Mouse (Mus musculus): Measurements from ENCODE around the gene Rfk. TPM values are rescaled to one million over a fixed set of nuclear protein-coding genes. Genes with fewer than 3 reads are reported as not detected.

The Rfk gene
- total and polyA plus RNA-seq, 3 experiments = 14.7 to 51.8 (median 34.2) TPM

DNA sequence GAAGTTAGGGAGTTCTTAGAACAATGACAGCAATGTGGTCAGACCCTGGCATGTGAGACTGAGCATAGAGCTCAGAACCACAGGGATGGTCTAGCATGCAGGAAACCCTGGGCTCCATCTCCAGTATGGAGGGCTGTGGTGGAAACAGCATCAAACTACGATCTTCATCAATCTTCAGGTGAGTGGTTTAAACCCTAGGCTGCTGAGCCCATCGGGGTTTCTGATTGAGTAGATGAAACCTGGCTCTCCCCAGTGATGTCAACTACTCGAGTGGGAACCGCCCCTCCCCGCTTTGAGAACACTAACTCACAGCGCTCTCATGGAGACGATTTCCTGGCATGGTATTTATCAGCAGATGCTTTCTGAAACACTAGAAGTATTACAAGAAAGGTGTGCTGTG lies 13.3 kb upstream of the Rfk start:
- dilution Hi-C loops (cut with MboI; ENCODE audit: extremely low pct_ligation_motif_present, extremely low pct_unique_long_range_greater_than_20kb, low sequenced_read_pairs) = no loop called here
- Histone ChIP-seq H3K36me3 (replicated peaks in 1 of 2; ENCODE audit: control insufficient read depth in 1 of 2, insufficient read depth in 1 of 2, low read length in 1 of 2) (no peaks in the 10 kb centered on the region), H3K27ac (ENCODE audit: insufficient read depth, low read depth) (no peak overlapping the region), H3K9me3 (replicated peaks; ENCODE audit: low read length) (no peaks in the 10 kb centered on the region), H3K4me3 (replicated peaks in 1 of 3; ENCODE audit: low read depth in 2 of 3, low read length in 2 of 3, poor library complexity in 1 of 3) (no peak overlapping the region), H3K9ac (ENCODE audit: insufficient read depth, low read depth) (no peak overlapping the region), H3K4me1 (ENCODE audit: control insufficient read depth in 1 of 2, insufficient read depth in 2 of 2) (peaks cover 2 to 4% of the 10 kb centered on the region in 2 experiments; a peak in 1 of 4 replicates), H3K79me2 (replicated peaks; ENCODE audit: control insufficient read depth, extremely low read depth, insufficient read depth, poor library complexity, severe bottlenecking) (no peaks in the 10 kb centered on the region), H3K4me2 (ENCODE audit: insufficient read depth, low read depth, poor library complexity, severe bottlenecking) (peak overlapping the region; percentile 40), H3K27me3 (replicated peaks) (no peaks in the 10 kb centered on the region)
- in situ Hi-C loops (cut with MboI; ENCODE audit: low pct_ligation_motif_present, low pct_unique_long_range_greater_than_20kb, low sequenced_read_pairs) = no loop called here
- TF ChIP-seq GABPA (IDR thresholded peaks at IDR 0.05; ENCODE audit: insufficient replicate concordance, low read depth, low read length) = no peak
- TF ChIP-seq CHD2 (IDR thresholded peaks at IDR 0.05; ENCODE audit: low read length) = no peak
- TF ChIP-seq MXI1 (IDR thresholded peaks at IDR 0.05; ENCODE audit: low read depth, low read length) = no peak
- no peak for TF ChIP-seq JUND (conservative IDR thresholded peaks at IDR 0.05; ENCODE audit: low read depth, low read length)
- no peak for TF ChIP-seq ZMIZ1 (IDR thresholded peaks at IDR 0.05; ENCODE audit: low read depth, low read length)
- TF ChIP-seq MEF2A (IDR thresholded peaks at IDR 0.05; ENCODE audit: borderline replicate concordance, low read depth, low read length) = no peak
- TF ChIP-seq ZC3H11A (IDR thresholded peaks at IDR 0.05; ENCODE audit: low read depth, low read length) = no peak
- no peak for TF ChIP-seq USF2 (conservative IDR thresholded peaks at IDR 0.05; ENCODE audit: low read depth, low read length)
- TF ChIP-seq POLR2A (IDR thresholded peaks at IDR 0.05; ENCODE audit: low read depth, low read length) = no peak
- no peak for TF ChIP-seq CTCF (conservative IDR thresholded peaks at IDR 0.05 in 1 of 2, IDR thresholded peaks at IDR 0.05 in 1 of 2; ENCODE audit: low read depth in 2 of 2, low read length in 2 of 2)
- TF ChIP-seq MAZ (IDR thresholded peaks at IDR 0.05; ENCODE audit: low read depth, low read length) = no peak
- TF ChIP-seq NELFE (IDR thresholded peaks at IDR 0.05; ENCODE audit: low read depth, low read length) = no peak
- TF ChIP-seq TBP (conservative IDR thresholded peaks at IDR 0.05; ENCODE audit: low read depth, low read length) = no peak
- TF ChIP-seq RCOR1 (conservative IDR thresholded peaks at IDR 0.05; ENCODE audit: low read depth, low read length) = no peak
- no peak for TF ChIP-seq KAT2A (IDR thresholded peaks at IDR 0.05; ENCODE audit: insufficient replicate concordance, low read length)
- no peak for TF ChIP-seq PAX5 (IDR thresholded peaks at IDR 0.05; ENCODE audit: low read length)
- TF ChIP-seq MYC (IDR thresholded peaks at IDR 0.05; ENCODE audit: low read depth, low read length) = no peak
- TF ChIP-seq MAX (IDR thresholded peaks at IDR 0.05; ENCODE audit: low read length) = no peak
- no peak for TF ChIP-seq RAD21 (IDR thresholded peaks at IDR 0.05; ENCODE audit: low read depth, low read length)
- no peak for DNase-seq (ENCODE audit: extremely low read depth)

- Histone ChIP-seq H3K27me3 (replicated peaks) (no peaks in the 10 kb centered on the region), H3K4me2 (ENCODE audit: insufficient read depth, low read depth, poor library complexity, severe bottlenecking) (no peak overlapping the region), H3K27ac (ENCODE audit: insufficient read depth, low read depth) (no peak overlapping the region), H3K36me3 (replicated peaks in 1 of 2; ENCODE audit: control insufficient read depth in 1 of 2, insufficient read depth in 1 of 2, low read length in 1 of 2) (no peaks in the 10 kb centered on the region), H3K4me1 (ENCODE audit: control insufficient read depth in 1 of 2, insufficient read depth in 2 of 2) (peaks cover 2 to 4% of the 10 kb centered on the region in 2 experiments; a peak in 1 of 4 replicates), H3K9me3 (replicated peaks; ENCODE audit: low read length) (no peaks in the 10 kb centered on the region), H3K4me3 (replicated peaks in 1 of 3; ENCODE audit: low read depth in 2 of 3, low read length in 2 of 3, poor library complexity in 1 of 3) (no peak overlapping the region), H3K9ac (ENCODE audit: insufficient read depth, low read depth) (no peak overlapping the region), H3K79me2 (replicated peaks; ENCODE audit: control insufficient read depth, extremely low read depth, insufficient read depth, poor library complexity, severe bottlenecking) (no peaks in the 10 kb centered on the region)
- dilution Hi-C loops (cut with MboI; ENCODE audit: extremely low pct_ligation_motif_present, extremely low pct_unique_long_range_greater_than_20kb, low sequenced_read_pairs) (no loop called here), in situ Hi-C loops (cut with MboI; ENCODE audit: low pct_ligation_motif_present, low pct_unique_long_range_greater_than_20kb, low sequenced_read_pairs) (no loop called here)
- no peak for DNase-seq (ENCODE audit: extremely low read depth)
- TF ChIP-seq MAZ (IDR thresholded peaks at IDR 0.05; ENCODE audit: low read depth, low read length) (no peak), MAX (IDR thresholded peaks at IDR 0.05; ENCODE audit: low read length) (no peak), ETS1 (conservative IDR thresholded peaks at IDR 0.05; ENCODE audit: low read depth, low read length) (no peak), HCFC1 (IDR thresholded peaks at IDR 0.05; ENCODE audit: low read depth, low read length) (no peak), ZNF384 (IDR thresholded peaks at IDR 0.05; ENCODE audit: low read depth, low read length) (no peak), MXI1 (IDR thresholded peaks at IDR 0.05; ENCODE audit: low read depth, low read length) (no peak), NRF1 (IDR thresholded peaks at IDR 0.05; ENCODE audit: low read depth, low read length) (no peak), TCF12 (IDR thresholded peaks at IDR 0.05; ENCODE audit: low read depth, low read length) (no peak)
Measured at GRCm38 (mm10) chr19:17382807-17383397, 10.9 kb upstream of the Rfk start.

Measured in CH12.LX (cell line).